Mouse (Mus musculus) neural tube, embryonic 14.5 days (tissue): ENCODE data around the gene Mycbpap. TPM values are rescaled to one million over a fixed set of nuclear protein-coding genes. Genes with fewer than 3 reads are reported as not detected.

Source experiments
- ATAC-seq: fragments of 200-750 bp; cut with Nextera tagmentation; 2 replicates; pipeline ENCODE4 v1.8.0; 2017; ENCODE audit warnings: low read depth, mild to moderate bottlenecking, moderate TSS enrichment, moderate library complexity
- H3K27ac ChIP-seq: fragments of 300-500 bp; sonication (generic); 2 replicates; pipeline ENCODE4 v1.5.1; 2014; ENCODE audit warnings: low read depth, mild to moderate bottlenecking, control low read depth, low read length, moderate library complexity, mixed read lengths
- H3K27me3 ChIP-seq: fragments of 300-500 bp; sonication (generic); 2 replicates; pipeline ENCODE4 v1.6.1; 2014; ENCODE audit warnings: low read length; ENCODE audit not compliant: control insufficient read depth, insufficient read depth
- H3K36me3 ChIP-seq: fragments of 300-500 bp; sonication (generic); 2 replicates; pipeline ENCODE4 v1.6.1; 2014; ENCODE audit warnings: low read length, mixed read lengths; ENCODE audit not compliant: control insufficient read depth, insufficient read depth
- H3K4me1 ChIP-seq: fragments of 300-500 bp; sonication (generic); 2 replicates; pipeline ENCODE4 v1.6.1; 2014; ENCODE audit warnings: low read length; ENCODE audit not compliant: control insufficient read depth, insufficient read depth
- H3K4me2 ChIP-seq: fragments of 300-500 bp; sonication (generic); 2 replicates; pipeline ENCODE4 v1.6.1; 2014; ENCODE audit warnings: mild to moderate bottlenecking, low read depth, low read length, control low read depth
- H3K4me3 ChIP-seq: fragments of 300-500 bp; sonication (generic); 2 replicates; pipeline ENCODE4 v1.5.1; 2014; ENCODE audit warnings: low read depth, low read length, control low read depth, mixed read lengths
- H3K9ac ChIP-seq: fragments of 300-500 bp; sonication (generic); replicated peaks from 2 replicates; pipeline ENCODE4 v1.6.1; 2014; ENCODE audit warnings: low read depth, mild to moderate bottlenecking, control low read depth, low read length, mixed read lengths
- H3K9me3 ChIP-seq: fragments of 300-500 bp; sonication (generic); 2 replicates; pipeline ENCODE4 v1.6.1; 2016; ENCODE audit warnings: low read length; ENCODE audit not compliant: control insufficient read depth
- WGBS: fragments of 180-500 bp; shearing (Covaris S2); extraction: QIAGEN DNeasy Blood & Tissue Kit; methylation state at CpG from one replicate; pipeline ENCODE4 v1.1.7; 2014; 5-methylcytosine and 5-hydroxymethylcytosine counted together
- polyA plus RNA-seq: library from polyadenylated mRNA; unstranded; fragments of >200 nt; fragmentation: Nextera tagmentation; extraction: Ambion mirVana; gene quantifications from 2 replicates; pipeline ENCODE4 v1.2.1, GENCODE M21; 2014

Gene Mycbpap
- polyA plus RNA-seq, 1 experiment from 2014 or later: 2.0 TPM

- Histone ChIP-seq H3K4me3 (no peak overlapping the region), H3K9me3 (no peaks in the 10 kb centered on the region), H3K4me2 (no peak overlapping the region), H3K4me1 (no peaks in the 10 kb centered on the region), H3K27ac (no peak overlapping the region), H3K9ac (no peak overlapping the region), H3K27me3 (0 out of 2 replicates have a peak, but pooled peaks cover 2% of the 10 kb centered on the region), H3K36me3 (no peaks in the 10 kb centered on the region)
- no peak for ATAC-seq
- 88% methylated on average over 11 of the region's 11 CpGs for WGBS
These were observed 32.6 kb downstream of the Mycbpap start for GRCm38 (mm10) chr11:94488767-94489533.

- Histone ChIP-seq H3K4me3 (no peak within 1 kb of the TSS), H3K4me1 (no peaks in the 10 kb centered on the region), H3K4me2 (peak within 1 kb of the TSS; percentile 30; the same call in 1 of the 2 replicates), H3K27ac (no peak within 1 kb of the TSS), H3K9me3 (no peaks in the 10 kb centered on the region), H3K27me3 (0 out of 2 replicates have a peak, but pooled peaks cover 2% of the 10 kb centered on the region), H3K36me3 (no peaks in the 10 kb centered on the region), H3K9ac (0 out of 2 replicates have a peak within 1 kb of the TSS, but pooled peaks have one; percentile 28)
- WGBS: 6% methylated on average over 24 of the region's 24 CpGs
- ATAC-seq: peak; percentile 72
These were observed 35.5 kb downstream of the Mycbpap start, which contains the start of gene Spata20 for GRCm38 (mm10) chr11:94486001-94486400. Gene Spata20 (minus strand): TSS chr11:94486179.

GRCm38 (mm10) chr11:94485223-94485622 lies 36.3 kb downstream of the Mycbpap start:
- Histone ChIP-seq H3K27ac (no peak overlapping the region), H3K9me3 (no peaks in the 10 kb centered on the region), H3K4me3 (no peak overlapping the region), H3K4me2 (no peak overlapping the region), H3K27me3 (no peaks in the 10 kb centered on the region), H3K36me3 (no peaks in the 10 kb centered on the region), H3K4me1 (no peaks in the 10 kb centered on the region), H3K9ac (no peak overlapping the region)
- ATAC-seq: no peak
- 85% methylated on average over 5 of the region's 5 CpGs for WGBS

- whole genome bisulfite sequencing: 90% methylated on average over 9 of the region's 9 CpGs
These were observed 36.9 kb downstream of the Mycbpap start for GRCm38 (mm10) chr11:94484636-94485035.

GRCm38 (mm10) chr11:94483921-94484320 lies 37.6 kb downstream of the Mycbpap start:
- no peak overlapping the region for H3K9ac ChIP-seq
- H3K4me3 ChIP-seq: no peak overlapping the region
- H3K4me1 ChIP-seq: no peaks in the 10 kb centered on the region
- no peaks in the 10 kb centered on the region for H3K27me3 ChIP-seq
- no peak overlapping the region for H3K27ac ChIP-seq
- no peak for ATAC-seq
- WGBS: 84% methylated on average over 14 of the region's 14 CpGs
- H3K9me3 ChIP-seq: no peaks in the 10 kb centered on the region
- H3K36me3 ChIP-seq: no peaks in the 10 kb centered on the region
- no peak overlapping the region for H3K4me2 ChIP-seq

More at GRCm38 (mm10) chr11:94484636-94485035, 36.9 kb downstream of the Mycbpap start:
- no peak for ATAC-seq
- H3K4me1 ChIP-seq: no peaks in the 10 kb centered on the region
- H3K27ac ChIP-seq: no peak overlapping the region
- no peak overlapping the region for H3K4me2 ChIP-seq
- no peak overlapping the region for H3K4me3 ChIP-seq
- H3K36me3 ChIP-seq: no peaks in the 10 kb centered on the region
- H3K9me3 ChIP-seq: no peaks in the 10 kb centered on the region
- H3K27me3 ChIP-seq: no peaks in the 10 kb centered on the region
- no peak overlapping the region for H3K9ac ChIP-seq

- WGBS: 84% methylated on average over 11 of the region's 11 CpGs
- no peaks in the 10 kb centered on the region for H3K36me3 ChIP-seq
- no peaks in the 10 kb centered on the region for H3K9me3 ChIP-seq
- H3K4me3 ChIP-seq: no peak overlapping the region
- ATAC-seq: no peak
- no peaks in the 10 kb centered on the region for H3K4me1 ChIP-seq
- no peak overlapping the region for H3K9ac ChIP-seq
- no peak overlapping the region for H3K27ac ChIP-seq
- no peak overlapping the region for H3K4me2 ChIP-seq
- no peaks in the 10 kb centered on the region for H3K27me3 ChIP-seq
These were observed 38.1 kb downstream of the Mycbpap start for GRCm38 (mm10) chr11:94483436-94483835.

GRCm38 (mm10) chr11:94482738-94483137 lies 38.8 kb downstream of the Mycbpap start:
- Histone ChIP-seq H3K4me3 (no peak overlapping the region), H3K27ac (no peak overlapping the region), H3K36me3 (no peaks in the 10 kb centered on the region), H3K9ac (no peak overlapping the region), H3K4me2 (no peak overlapping the region), H3K27me3 (no peaks in the 10 kb centered on the region), H3K4me1 (no peaks in the 10 kb centered on the region), H3K9me3 (no peaks in the 10 kb centered on the region)
- no peak for ATAC-seq
- 91% methylated on average over 11 of the region's 11 CpGs for WGBS

- H3K27me3 ChIP-seq: no peaks in the 10 kb centered on the region
- WGBS: 93% methylated on average over 7 of the region's 7 CpGs
- no peak overlapping the region for H3K4me2 ChIP-seq
- H3K9ac ChIP-seq: no peak overlapping the region
- H3K27ac ChIP-seq: no peak overlapping the region
- H3K9me3 ChIP-seq: no peaks in the 10 kb centered on the region
- H3K4me1 ChIP-seq: no peaks in the 10 kb centered on the region
- H3K36me3 ChIP-seq: no peaks in the 10 kb centered on the region
- H3K4me3 ChIP-seq: no peak overlapping the region
- no peak for ATAC-seq
These were observed 39.6 kb downstream of the Mycbpap start for GRCm38 (mm10) chr11:94481963-94482362.

- H3K9me3 ChIP-seq: no peaks in the 10 kb centered on the region
These were observed 41.2 kb downstream of the Mycbpap start for GRCm38 (mm10) chr11:94480382-94480781.

More at GRCm38 (mm10) chr11:94480382-94480781, 41.2 kb downstream of the Mycbpap start:
- Histone ChIP-seq H3K4me2 (no peak overlapping the region), H3K36me3 (no peaks in the 10 kb centered on the region), H3K4me3 (no peak overlapping the region), H3K27me3 (no peaks in the 10 kb centered on the region), H3K9ac (no peak overlapping the region), H3K4me1 (peaks cover 5% of the 10 kb centered on the region; the same call in 1 of the 2 replicates), H3K27ac (no peak overlapping the region)
- ATAC-seq: no peak
- 89% methylated on average over 9 of the region's 9 CpGs for WGBS
